Mouse (Mus musculus) kidney, adult 18-20 months (tissue): ENCODE data around the gene Cfap52.
A peak's percentile ranks its signal among the peaks of the same experiment; 100 is the strongest.

Source experiments
- DNase-seq: peaks from one replicate; pipeline ENCODE4 v3.0.0; 2021

Gene Cfap52

DNA sequence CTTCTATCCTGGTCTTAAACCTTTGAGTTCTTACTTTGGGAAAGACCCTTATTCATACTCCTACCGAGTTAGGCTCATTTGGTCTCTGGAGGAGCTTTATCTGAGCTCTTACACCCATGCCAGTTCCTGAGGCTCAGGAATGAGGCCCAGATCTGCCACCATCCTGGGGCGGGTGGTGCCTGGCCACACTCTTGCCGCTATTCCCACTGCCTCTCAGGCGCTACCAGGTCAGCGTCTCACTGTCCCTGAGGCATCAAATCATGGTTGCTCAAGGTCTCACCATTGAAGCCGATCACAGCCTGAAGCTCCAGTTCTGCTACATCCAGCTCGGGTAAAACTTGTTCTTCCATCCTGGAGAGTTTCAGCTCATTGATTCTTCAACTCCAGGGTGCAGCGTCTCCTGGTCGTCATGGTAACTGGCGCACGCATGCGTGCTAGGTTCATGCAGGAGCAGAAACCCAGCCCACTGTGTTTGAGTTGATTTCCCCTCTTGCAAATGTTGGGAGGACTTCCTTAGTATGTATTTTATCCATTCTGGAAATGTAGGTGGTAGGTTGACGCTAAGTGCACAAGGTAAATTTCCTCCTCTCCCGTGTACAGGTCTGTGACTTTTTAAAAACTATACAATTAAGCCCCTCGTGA, at the start of gene Cfap52:
TSS of gene Cfap52 (minus strand) at position 410 of the 642 bp plus-strand sequence.
- DNase-seq: peak; percentile 90

DNA sequence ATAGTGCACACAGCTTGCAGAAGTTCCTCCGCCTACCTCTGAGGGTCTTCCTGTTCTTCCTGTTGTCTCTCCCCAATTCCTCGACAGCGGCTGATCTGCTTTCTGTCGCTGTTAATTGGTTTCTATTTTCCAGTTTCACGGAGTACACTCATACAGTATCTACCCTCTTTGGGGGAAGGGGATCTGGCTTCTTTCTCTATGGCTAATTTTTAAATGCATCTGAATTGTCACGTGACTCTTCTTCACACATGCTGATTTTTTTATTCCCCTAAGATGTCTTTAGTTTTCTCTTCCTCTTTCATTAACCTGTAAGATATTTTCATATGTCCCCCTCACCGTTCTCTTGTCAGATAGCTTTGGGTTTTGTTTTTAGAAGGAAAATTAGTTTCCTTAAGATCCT, 46.8 kb upstream of the Cfap52 start:
- no peak for DNase-seq

DNA sequence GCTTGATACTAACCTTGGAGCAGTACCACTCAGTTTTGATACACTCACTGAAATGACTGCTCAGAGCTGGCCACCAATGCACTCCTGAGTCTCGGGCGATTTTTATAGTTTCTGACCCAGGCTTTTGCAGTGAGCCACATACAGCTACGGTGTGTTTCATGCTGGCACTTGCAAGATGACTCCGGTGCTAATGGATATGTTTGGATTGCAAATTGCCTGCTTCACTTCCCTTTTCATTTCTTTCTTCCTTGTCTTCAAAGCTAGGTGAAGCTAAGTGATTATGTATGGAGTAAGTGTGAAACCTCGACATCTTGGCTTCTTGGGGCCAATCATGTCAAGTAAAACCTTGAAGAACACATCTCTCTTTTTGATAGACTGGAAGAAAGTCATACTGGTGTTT, 43.9 kb upstream of the Cfap52 start:
- DNase-seq: no peak

- DNase-seq: no peak
Observed at GRCm38 (mm10) chr11:68007645-68008044, 42.2 kb upstream of the Cfap52 start.

DNA sequence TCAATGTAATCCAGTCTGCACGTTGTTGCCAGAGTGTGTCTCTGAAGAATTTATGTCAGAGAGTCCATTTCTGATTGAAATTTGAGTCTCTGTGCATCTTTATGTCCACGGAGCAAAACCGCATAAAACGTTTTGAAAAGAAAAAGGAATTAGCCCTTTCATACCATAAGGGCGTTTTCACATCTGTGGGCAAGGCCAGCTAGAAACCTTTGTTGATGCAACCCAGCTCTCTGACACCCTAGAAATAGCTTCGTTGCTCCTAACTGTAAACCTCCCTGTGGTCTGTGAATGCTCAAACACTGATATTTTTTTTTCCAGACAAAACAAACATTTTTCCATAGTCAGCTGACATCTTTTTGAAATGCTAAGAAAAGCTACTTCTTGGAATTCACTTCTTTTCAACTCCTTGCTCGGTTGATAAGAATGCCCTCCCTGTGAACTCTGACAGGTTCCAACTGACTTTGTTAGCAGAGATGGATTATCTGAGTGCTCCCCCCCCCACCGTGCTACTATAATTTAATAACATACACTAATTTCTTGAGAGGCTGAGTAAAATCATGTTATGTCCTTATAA, 40.9 kb upstream of the Cfap52 start:
- DNase-seq: no peak

DNA sequence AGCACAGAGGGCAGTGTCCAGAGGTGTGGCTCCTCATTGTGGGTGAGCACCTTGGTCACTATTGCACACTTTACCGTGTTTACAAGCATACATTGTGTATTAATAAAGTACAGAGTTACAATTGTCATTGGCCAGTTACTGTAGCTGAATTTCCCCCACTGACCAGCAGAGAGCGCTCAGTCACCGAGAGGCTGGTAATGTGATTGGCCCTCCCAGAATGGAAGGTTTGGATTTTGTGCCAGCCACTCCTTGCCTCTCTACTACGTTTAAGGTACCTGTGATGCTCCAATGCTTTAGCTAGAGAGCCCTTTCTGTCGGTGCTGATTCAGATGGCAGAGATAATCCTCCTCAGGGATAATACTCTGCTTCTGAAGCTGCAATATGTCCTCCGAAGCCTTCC, 38.7 kb upstream of the Cfap52 start:
- DNase-seq: peak; percentile 78

DNA sequence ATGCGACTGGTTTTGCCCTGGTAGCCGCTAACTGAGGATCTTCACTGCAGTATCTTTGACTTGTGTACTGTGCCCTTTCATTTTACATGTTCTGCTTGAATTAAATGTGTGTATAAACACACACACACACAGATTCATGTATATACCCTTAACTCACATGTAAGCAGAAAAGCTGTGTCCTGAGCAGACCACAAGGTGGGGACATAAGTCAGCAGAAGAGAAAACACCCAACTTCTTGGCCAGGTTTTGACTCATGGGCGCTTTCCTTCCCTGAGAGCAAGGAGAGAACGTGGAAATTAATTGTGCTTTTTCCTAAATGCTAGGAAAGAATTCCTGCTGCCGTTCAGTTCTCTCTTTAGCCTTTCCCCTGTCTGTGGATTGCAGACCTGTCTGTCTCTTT, 34.2 kb upstream of the Cfap52 start:
- no peak for DNase-seq

DNA sequence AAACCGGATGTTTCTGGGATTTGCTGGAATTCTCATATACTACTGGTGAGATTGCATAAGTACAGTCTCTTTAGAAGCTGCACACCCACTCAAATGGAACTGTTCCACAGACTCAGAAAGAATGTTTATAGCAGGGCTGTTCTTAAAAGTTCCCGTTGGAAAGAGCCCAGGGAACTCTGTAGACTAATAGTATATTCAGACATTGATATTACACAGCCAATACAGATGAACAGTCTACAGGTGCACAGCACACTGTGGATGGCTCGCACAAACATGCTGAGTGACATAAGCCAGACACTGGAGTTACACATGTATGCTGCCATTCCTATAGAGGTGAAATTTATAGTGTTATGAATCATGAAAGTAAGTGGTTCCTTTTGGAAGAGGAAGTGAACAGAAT, 33.5 kb upstream of the Cfap52 start:
- DNase-seq: no peak

GRCm38 (mm10) chr11:67995965-67996364, 30.5 kb upstream of the Cfap52 start:
- no peak for DNase-seq

DNA sequence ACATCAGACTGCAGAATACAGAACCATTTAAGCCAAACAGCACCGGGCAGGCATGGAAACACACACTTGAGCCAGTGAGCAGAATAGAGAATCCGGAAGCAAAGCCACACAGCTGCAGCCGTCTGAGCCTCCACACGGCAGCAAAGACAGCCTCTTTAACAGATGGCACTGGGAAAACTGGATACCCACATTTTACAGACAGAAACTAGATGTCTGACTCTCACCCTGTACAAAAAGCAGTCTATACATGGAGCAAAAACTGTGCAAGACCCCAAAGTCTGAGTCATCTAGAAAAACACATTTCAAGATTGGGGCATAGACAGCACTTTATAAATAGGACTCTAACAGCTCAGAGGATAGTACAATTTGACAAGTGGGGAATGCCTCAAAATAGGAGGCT, 25.8 kb upstream of the Cfap52 start:
- DNase-seq: no peak

DNA sequence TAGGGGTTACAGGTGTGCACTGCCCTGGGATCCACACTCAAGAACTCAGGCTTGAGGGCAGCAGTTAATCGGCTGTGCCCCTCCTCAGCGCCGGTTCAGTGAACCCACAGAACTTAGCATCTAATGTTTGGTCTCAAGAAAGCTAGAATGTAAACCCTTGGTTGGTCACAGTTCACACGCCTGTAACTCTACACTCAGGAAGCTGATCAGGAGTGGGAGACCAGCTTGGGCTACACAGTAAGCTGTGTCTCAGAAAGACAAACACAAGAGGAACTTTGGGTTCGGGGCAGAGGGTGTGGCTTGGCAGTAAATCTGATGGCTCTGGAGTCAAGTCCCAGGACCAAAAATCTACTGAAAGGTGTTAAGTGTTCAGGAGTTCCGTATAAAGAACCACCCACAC, 18.1 kb upstream of the Cfap52 start:
- DNase-seq: no peak

GRCm38 (mm10) chr11:67975252-67975651, 9.8 kb upstream of the Cfap52 start:
- no peak for DNase-seq

DNA sequence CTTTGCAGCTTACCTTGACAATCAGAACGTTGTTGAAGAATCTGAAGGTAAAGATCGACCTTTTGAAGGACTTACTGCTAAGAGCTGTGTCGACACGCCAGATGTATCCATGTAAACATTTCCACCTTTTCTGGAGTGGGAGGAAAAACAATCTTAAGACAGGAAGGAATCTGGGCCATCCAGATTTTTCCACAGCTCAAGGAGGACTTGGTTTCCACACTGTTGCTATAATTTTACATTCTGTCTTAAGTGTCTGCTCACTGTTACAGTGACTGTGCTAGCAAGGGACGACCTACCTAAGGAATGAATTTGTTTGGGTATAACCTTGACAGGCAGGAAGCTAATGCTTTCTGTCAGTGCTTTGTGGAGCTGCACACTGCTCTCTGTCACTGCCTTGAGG, 7.8 kb upstream of the Cfap52 start:
- no peak for DNase-seq

GRCm38 (mm10) chr11:67972606-67973005, 7.2 kb upstream of the Cfap52 start:
- no peak for DNase-seq

- DNase-seq: no peak
Observed at GRCm38 (mm10) chr11:67967831-67968230, 2.4 kb upstream of the Cfap52 start.

DNA sequence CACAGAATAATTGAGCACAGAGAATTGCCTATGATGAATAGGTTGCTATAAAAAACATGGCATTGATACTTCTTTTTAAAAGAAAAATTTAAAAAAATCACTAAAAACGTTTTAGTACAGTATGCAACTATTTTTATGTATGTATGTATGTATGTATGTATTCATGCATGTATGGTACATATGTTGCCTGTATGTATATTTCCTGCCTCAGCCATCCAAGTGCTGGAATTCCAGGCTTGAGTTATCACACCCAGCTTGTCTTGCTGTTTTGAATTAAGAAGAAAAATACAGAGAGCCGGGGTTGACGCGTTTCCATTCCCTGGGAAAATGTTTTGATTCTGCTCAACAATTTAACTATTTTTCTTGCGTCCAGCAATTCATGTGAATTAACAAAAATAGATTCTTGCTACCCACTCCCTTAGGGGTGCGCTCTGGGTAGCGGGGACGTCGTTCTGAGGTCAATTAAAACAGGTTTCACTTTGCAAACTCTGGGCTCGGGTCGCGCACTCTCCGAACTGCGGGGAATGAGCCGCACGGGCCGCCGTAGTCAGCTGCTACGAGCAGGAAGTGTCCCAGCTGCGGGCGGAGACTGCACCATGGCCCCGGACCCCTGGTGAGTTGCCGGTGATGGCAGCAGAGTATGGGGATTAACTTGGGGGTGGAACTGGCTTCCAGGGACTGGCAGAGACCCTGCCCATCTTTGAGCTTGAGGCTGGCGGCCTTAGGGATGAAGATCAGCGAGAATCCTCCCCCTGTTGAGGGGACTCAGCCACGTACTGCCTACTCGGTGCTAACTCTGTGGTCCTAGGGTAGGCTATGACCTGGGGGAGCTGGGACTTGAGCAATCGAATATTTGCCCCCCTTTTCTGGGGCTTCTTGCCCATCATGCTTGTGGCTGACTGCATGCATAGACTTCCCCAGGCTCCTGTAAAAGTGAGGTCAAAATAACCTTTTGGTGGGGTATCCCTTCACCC, 741 bp upstream of the Cfap52 start, which contains the start of gene Stx8:
TSS of gene Stx8 (plus strand) at position 289 of the 974 bp plus-strand sequence.
- DNase-seq: peak; percentile 96

- no peak for DNase-seq
Observed at GRCm38 (mm10) chr11:67964110-67964509, 1.3 kb downstream of the Cfap52 start.

DNA sequence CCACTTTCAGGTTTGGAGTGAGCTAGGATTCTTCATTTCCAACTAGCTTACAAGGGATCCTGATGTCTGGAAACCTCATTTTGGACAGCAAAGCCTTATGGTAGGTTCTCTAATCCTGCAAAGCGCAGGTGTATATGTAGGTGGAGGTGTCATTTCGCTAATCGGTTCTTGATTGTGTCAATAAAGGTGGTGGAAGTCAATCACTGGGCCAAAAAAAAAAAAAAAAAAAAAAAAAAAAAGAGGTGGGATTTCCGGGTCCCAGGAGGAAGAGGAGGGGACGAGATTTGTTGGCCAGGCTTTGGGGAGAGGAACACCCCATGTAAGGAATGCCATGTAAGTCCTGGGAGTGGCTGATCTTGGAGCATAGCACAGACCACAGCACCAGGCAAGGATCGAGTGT, 11.0 kb downstream of the Cfap52 start:
- no peak for DNase-seq

DNA sequence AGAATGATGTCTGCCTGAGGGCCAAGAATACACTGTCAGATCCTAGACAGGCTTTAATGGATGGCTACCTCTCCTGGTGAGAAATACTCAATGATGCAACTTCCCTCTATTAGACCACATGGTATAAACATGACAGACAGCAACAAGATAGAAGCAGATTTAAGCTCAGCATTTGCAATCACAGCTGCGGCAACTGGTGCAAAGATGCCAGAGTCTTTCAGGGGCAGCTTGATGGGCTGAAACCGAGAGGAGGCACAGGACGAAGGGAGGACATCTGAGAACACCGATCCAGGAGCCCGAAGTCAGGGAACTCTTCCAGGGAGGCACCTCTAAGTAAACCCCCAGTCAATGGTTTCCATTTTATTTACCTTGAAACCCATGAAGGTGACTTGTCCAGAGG, 11.8 kb downstream of the Cfap52 start:
- DNase-seq: no peak

- no peak for DNase-seq
Observed at GRCm38 (mm10) chr11:67949475-67949874, 16.0 kb downstream of the Cfap52 start.

DNA sequence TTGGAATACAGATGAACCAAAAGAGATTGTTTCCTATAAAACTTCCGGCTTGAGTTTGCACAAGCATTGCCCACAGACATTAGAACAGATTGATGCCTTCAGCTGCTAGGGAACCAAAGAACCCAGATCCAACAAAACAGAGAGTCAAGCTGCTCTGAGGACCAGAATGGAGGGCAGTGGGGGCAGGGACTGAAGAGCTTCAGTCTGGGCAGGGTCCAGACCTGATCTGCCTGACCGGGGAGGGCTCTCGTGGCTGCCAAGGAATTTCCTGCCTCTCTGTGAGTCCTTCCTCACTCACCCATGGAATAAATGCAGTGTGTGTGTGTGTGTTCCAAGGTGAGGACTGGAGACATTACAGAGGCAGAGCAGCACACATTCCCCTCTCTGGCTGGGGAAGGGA, 17.2 kb downstream of the Cfap52 start:
- peak; percentile 23 for DNase-seq

DNA sequence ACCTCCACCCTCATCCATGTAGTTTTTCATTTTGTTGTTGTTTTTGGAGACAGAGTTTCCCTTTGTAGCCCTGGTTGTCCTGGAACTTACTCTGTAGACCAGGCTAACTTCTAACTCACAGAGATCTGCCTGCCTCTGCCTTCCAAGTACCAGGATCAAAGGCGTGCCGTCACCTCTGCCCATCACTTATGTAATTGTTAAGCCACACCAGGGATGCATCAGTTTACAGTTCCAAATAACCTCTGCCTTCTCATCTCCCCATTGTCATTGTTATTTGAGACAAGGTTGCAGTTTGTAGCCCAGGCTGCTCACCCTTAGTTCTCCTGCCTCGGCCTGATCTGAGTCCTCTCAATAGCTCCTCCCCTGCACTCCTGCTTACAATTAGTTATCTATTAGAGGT, 33.3 kb downstream of the Cfap52 start:
- DNase-seq: no peak

GRCm38 (mm10) chr11:67926348-67927055, 38.9 kb downstream of the Cfap52 start:
- no peak for DNase-seq
